Mouse (Mus musculus) activated CD4-positive, CD25-positive, alpha-beta regulatory T cell, adult 4 months (primary cell): ENCODE data around the gene Gprasp2. TPM values are rescaled to one million over a fixed set of nuclear protein-coding genes. Genes with fewer than 3 reads are reported as not detected.
"Not testable (repeated sequence)": the region's sequence is repeated elsewhere in the genome, so short reads cannot be mapped to it uniquely, and the experiment has no call there.

ENCODE experiments used
- ATAC-seq: one replicate; pipeline ENCODE4 v1.8.0; 2017
- polyA plus RNA-seq, 2 experiments: library from polyadenylated mRNA; unstranded; fragments of 100-300 nt; shearing (Covaris generic); gene quantifications; one replicate each; pipeline ENCODE4 v1.2.1; 2017

Gprasp2 gene
- polyA plus RNA-seq: 1 to 10 TPM; 2.6 to 4.4 TPM

DNA sequence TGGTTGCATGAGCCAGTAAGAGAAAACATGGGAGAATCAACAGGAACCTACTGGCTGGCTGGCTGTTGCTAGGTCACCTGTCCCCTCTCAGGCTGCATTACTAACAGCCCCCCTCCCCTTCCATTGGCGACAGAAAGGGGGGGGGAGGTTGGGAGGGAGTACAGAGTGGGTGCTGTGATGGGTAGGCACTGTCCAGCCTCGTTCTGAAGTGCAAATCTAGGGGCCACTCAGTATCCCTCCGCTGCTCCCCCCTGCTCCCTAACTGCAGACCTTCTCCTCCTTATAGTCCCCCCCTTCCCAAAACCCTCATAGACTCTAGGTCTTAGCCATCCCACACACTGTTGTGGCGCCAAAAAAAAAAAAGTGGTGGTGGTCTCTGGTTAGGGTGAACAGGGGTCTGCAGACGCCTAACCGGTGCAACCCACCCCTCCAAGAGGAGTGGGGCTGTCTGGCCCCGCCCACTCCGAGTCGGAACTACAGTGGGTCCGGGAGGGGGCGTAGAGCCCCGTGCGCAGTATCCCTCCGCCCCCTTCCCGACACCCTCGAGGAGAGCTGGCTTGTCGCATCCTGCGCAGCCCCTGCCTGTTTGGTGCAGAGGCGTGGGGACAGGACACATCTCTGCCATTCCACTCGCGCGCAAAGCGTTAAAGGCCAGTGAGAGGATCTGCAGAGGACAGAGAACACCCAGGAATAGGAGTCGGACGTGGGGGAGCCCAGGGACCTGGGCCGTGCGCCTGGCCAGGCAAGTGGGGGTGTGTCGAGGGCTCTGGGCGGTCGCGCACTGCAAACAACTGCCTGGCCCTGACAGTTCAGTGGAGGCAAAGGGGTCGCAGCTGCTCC, at the start of gene Gprasp2:
Gene Gprasp2, plus strand, starts transcription at position 514 of the 840 bp plus-strand sequence.
- ATAC-seq: peak; percentile 49

DNA sequence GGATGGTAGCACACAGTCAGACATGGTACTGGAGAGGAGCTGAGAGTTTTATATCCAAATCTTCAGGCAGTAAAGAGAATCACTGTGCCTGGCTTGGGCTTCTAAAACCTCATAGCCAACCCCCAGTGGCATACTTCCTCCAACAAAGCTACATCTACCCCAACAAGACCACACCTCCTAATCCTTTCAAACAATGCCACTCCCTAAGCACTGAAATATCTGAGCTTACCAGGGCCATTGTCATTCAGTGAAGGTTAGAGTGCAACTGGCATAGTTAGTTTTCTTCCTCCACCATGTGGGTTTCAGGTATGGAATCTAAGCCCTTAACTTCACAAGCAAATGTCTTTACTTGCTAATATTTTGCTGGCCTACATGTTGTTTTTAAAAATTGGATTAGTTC, 47.3 kb upstream of the Gprasp2 start:
- ATAC-seq: no peak

DNA sequence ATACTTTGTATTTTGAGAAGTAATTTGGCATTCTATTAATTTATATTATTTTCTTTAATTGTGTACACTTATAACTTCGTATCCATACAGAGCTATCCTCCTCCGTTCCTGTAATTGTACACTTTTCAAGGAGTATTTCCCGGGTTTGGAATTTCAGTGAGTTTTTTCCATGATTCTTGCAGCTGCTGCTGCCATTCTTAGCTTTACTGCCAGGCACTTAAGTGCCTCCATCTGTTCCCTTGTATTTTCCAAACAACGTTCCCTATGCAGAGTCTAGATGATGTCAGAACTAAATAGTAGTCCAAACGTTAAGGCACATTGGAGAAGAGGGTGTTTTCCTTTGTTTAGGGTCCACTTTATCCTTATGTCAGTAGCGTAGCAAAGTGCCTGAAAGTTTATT, 46.5 kb upstream of the Gprasp2 start:
- ATAC-seq: no peak

DNA sequence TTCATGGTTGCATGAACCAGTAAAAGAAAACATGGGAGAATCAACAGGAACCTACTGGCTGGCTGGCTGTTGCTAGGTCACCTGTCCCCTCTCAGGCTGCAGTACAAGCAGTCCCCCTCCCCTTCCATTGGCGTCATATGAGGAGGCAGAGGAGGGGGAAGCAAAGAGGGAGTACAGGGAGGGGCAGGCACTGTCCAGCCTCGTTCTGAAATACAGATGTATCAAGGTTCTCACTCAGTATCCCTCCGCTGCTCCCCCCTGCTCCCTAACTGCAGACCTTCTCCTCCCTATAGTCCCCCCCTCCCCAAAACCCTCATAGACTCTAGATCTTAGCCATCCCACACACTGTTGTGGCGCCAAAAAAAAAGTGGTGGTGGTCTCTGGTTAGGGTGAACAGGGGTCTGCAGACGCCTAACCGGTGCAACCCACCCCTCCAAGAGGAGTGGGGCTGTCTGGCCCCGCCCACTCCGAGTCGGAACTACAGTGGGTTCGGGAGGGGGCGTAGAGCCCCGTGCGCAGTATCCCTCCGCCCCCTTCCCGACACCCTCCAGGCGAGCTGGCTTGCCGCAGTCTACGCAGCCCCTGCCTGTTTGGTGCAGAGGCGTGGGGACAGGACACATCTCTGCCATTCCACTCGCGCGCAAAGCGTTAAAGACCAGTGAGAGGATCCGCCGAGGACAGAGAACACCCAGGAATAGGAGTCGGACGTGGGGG, 43.1 kb upstream of the Gprasp2 start:
- peak; percentile 46 for ATAC-seq

DNA sequence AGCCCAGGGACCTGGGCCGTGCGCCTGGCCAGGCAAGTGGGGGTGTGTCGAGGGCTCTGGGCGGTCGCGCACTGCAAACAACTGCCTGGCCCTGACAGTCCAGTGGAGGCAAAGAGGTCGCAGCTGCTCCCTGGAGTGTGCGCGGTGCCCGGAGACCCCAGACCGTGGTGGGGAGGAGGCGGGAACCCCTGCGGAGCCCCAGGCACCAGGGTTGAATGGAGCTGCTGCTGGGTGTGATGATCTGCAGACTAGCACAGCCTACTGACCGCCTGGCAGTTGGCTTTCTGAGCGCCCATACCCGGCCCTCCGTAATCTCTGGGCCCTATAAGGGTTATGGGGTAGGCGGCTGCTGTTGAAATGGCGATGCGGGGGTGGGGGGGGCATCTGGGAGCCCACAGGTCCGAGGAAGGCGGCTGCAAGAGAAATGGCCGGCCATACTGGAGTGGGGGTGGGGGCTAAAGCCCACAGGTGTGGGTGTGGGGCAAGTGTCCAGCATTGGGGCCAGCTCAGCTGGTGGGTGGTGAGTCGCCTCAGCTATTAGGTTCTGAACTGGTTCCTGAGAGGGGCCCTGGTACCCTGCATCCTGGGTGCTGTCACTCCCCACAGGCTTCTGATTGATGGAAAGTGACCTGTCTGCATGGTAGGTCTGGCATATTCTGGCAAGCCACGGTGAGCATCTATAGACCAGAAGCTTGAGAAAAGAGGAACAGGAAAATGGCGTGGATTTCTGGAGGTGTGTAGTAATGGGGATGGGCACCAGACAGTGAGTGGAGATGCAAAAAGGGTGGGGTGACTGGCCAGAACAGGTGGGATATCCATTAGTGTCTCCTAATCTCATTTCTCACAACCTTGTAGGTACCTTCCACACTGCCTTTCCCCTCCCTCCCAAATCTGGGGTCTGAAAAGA, 42.3 kb upstream of the Gprasp2 start:
- ATAC-seq: peak; percentile 13

DNA sequence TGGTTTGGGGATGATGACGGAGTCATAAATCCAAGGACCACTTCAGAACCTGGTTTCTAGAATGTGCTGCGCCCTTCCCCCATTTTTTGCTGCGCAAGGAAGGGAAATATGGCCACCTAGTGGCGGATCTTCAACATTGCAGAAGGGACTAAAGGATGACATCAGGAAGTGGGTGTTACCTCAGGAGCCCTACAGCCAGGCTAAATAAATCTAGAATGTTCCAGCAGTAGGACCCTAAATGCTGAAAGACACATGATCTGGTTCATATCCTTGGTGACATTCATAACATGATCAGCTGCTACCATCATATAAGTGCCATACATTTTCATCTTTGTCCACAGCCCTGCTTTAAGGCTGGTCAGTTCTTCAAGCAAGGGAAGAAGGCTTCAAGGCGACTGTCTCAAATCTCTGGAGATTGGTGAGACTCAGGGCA, 41.6 kb upstream of the Gprasp2 start, which contains the start of gene Bhlhb9:
Gene Bhlhb9, plus strand, starts transcription at position 383 of the 433 bp plus-strand sequence.
- peak; percentile 89 for ATAC-seq

DNA sequence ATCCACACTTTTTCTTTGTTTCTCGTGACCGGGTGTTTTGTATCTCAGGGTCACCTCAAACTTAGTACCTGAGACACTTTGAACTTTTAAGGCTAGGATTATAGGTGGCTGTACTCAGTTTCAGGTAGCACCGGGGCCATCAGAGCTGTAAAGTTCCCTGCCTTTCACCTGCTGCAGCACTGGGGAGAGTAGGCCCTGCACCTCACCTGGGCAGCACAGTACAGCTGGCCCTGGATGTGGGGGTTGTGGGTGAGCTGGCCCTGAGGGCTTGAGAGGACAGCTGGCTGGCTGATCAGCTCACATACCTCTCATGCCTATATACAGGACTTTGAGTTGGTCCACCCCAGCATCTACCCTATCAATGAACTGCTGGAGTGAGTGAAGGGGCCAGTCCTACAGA, 34.7 kb upstream of the Gprasp2 start:
- no peak for ATAC-seq

DNA sequence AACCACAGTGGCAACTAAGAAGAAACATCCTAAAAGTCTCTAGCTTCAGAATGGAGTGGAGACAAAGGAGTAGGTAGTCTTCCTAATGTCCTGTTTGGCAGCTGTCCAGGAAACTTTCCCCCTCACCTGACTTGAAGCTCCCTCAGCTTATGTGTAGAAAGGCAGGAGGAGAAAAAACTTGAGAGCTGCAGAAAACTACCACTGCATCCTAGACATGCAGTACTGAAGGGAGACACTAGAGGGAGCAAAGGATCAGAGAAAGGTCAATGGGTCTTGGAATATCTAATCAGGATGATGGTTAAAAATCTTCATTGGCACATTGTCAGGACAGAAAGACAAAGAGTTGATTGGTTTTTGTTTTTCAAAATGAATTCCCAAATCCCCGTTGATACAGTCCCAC, 33.1 kb upstream of the Gprasp2 start:
- peak; percentile 77 for ATAC-seq

DNA sequence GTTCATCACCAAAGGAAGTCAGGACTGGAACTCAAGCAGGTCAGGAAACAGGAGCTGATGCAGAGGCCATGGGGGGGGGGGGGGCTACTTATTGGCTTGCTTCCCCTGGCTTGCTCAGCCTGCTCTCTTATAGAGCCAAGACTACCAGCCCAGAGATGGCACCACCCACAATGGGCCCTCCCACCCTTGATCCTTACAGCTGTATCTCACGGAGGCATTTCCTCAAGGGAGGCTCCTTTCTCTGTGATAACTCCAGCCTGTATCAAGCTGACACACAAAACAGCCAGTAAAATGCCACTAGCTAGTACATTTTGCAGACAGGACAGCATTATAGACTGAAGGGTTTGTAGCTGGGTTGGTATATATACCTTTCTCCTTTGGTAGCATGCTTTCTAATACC, 2.9 kb upstream of the Gprasp2 start:
- ATAC-seq: not testable (repeated sequence)

DNA sequence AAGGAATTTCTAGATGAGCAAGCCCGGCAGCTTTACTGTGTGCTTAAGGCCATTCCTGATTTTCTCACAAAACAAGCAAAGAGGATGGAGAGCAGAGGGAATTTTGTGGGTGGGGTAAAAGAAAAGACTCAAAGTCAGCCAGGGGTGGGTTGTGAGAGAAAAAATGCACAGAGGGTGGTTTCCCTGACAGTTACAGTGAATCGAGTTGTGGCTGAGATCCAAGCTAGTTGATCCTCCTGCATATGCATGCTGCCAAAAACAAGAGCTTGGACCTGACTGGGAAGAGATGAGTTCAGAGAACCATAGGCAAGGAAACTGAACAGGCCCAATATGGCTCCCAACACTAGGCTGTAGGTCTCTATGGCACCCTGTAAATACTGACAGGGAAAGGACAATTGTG, 938 bp upstream of the Gprasp2 start:
- no peak for ATAC-seq

DNA sequence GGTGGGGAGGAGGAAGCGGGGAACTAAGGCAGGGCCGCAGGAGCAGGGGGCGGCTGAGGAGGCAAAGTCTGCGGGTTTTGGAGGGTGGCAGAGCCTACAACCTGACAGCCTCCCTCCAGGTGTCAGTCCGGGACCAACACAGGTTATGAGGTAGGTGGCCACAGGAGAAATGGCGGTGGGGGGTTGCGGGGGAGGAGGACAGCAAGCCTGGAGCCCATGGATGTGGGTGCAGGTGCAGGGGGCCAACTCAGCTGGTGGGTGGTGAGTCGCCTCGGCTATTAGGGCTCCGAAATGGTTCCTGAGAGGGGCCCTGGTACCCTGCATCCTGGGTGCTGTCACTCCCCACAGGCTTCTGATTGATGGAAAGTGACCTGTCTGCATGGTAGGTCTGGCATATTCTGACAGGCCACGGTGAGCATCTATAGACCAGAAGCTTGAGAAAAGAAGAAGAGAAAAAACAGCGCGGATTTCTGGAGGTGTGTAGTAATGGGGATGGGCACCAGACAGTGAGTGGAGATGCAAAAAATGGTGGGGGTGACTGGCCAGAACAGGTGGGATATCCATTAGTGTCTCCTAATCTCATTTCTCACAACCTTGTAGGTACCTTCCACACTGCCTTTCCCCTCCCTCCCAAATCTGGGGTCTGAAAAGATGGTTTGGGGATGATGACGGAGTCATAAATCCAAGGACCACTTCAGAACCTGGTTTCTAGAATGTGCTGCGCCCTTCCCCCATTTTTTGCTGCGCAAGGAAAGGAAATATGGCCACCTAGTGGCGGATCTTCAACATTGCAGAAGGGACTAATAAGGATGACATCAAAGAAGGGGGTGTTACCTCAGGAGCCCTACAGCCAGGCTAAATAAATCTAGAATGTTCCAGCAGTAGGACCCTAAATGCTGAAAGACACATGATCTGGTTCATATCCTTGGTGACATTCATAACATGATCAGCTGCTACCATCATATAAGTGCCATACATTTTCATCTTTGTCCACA, 860 bp downstream of the Gprasp2 start:
- ATAC-seq: peak; percentile 86

DNA sequence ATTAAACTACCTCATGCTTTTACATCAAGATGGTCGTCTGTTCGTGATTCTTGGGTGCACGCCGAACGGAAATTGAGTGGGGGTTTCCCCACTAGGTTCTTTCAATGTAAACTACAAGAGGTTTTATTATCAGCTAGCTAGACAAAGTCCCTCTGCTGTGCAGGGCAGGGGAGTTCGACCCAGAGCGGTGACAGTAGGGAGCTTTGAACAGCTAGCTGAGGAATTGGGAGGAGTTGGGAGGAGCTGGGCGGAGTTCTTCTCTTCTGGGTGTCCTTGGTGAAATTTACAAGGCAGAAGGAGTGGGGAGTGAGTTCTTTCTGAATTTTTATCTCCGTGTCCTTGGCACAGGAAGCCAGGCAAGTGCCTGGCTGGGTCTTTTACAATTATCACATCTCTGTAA, 28.0 kb downstream of the Gprasp2 start:
- not testable (repeated sequence) for ATAC-seq

DNA sequence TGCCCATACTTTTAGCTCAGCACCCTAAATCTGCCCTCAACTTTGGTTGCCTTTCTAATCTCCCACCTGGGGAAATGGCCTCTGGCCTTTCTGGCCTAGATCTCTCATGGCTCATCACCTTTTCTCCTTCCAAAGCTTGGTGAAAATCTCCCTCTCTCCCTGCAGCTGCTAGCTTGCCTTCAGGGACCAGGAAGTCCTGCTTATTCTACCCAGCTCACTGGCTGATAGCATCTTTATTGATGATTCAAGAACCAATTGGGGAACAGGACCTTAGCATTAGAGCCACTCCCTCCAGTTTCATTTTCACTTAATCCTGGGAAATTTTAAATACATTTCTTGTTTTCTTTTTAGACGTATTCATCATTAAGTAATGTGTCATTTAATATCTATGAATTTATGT, 37.8 kb downstream of the Gprasp2 start:
- ATAC-seq: no peak

DNA sequence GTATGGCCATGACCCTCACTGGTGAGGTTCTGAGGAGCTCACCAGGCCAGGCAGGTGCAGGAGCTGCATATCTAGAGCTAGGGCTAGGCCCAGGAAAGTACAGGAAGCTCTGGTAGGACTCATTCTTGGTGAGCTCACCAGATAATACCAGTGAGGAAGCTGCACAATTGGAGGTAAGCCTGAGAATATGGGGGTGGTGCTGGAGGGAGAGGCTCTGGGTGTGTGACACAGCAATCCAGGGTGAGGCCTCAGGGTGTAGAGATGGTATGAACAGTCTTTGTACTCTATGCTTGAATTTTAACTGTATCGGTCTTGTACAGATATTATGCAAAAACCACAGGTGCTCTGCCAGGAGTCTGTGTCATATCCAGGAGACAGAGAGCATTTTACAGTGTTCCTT, 40.8 kb downstream of the Gprasp2 start:
- no peak for ATAC-seq

DNA sequence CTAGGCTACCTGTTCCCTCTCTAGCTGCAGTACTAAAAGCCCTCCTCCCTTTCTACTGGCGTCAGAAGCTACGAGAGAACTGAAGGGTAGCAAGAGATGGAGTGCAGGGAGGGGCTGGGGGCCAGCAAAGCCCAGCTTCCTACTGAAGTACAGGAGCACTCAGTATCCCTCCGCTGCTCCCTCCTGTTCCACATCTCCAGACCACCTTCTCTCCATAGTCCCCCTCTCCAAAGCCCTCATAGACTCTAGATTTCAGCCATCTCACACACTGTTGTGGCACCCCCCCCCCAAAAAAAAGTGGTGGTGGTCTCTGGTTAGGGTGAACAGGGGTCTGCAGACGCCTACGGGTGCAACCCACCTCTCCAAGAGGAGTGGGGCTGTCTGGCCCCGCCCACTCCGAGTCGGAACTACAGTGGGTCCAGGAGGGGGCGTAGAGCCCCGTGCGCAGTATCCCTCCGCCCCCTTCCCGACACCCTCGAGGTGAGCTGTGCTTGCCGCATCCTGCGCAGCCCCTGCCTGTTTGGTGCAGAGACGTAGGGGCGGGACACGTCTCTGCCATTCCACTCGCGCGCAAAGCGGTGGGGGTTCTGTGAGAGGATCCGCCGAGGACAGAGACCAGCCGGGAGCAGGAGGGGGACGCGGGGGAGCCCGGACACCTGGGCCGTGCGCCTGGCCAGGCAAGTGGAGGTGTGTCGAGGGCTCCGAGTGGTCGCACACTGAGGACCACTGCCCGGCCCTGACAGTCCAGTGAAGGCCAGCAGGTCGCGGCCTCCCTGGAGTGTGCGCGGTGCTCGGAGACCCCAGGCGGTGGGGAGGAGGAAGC, 46.8 kb downstream of the Gprasp2 start:
- peak; percentile 92 for ATAC-seq

DNA sequence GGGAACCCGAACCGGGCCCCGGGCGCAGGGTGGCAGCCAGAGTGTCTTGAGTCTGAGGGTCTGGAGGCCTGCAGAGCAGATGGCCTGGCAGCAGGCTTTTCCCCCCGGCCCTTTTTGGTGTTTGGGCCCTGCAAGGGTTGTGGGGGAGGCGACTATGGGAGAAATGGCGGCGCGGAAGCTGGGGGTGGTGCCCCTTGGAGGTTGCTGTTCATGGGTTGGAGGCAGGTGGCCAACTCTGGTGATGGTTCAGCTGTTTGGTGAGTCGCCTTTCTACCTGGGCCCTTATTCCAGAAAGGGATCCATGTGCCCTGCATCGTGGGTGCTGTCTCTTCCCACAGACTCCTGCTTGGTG, 47.4 kb downstream of the Gprasp2 start:
- peak; percentile 63 for ATAC-seq
